In genomic region chr17:83313046-83313689, GRCm38 (mm10) we compare ENCODE assay signal across 10 mouse cellular contexts. TPM values are rescaled to one million over a fixed set of nuclear protein-coding genes. Genes with fewer than 3 reads are reported as not detected.
A peak's percentile ranks its signal among the peaks of the same experiment; 100 is the strongest.
DNase-seq lines count a peak whose midpoint lies in the region; ATAC-seq lines count a peak whose summit lies in the region.
"Had no signal": no experiment of that assay in that cellular context is flagged by ENCODE, and none has a peak within 500 bp of the region (broad histone marks: within the 10 kb centered on the region; RNA-seq: fewer than 3 reads in every experiment).

No protein-coding gene starts in this region.

- H3K36me3 ChIP-seq in heart, embryonic 12.5 days = no peaks in the 10 kb centered on the region
- no peaks in the 10 kb centered on the region for H3K36me3 ChIP-seq in midbrain, embryonic 11.5 days (ENCODE audit: control insufficient read depth, insufficient read depth, low read length)
- H3K36me3 ChIP-seq: midbrain, embryonic 15.5 days; neural tube, embryonic 12.5 days had no signal

- peak overlapping the region; percentile 61; the same call in 1 of the 2 replicates for H3K4me2 ChIP-seq in heart, embryonic 12.5 days
- H3K4me2 ChIP-seq in midbrain, embryonic 11.5 days = no peak overlapping the region

- ATAC-seq in heart, embryonic 12.5 days (ENCODE audit: insufficient number of reproducible peaks, low FRiP score) = no peak
- ATAC-seq in midbrain, embryonic 11.5 days (ENCODE audit: low FRiP score) = no peak

- intact Hi-C loops in heart, postnatal 25 days (cut with DNase I) = no loop called here

- H3K4me1 ChIP-seq in heart, embryonic 12.5 days (replicated peaks) = peaks cover 57% of the 10 kb centered on the region
- peaks cover 8% of the 10 kb centered on the region; the same call in 1 of the 2 replicates for H3K4me1 ChIP-seq in midbrain, embryonic 11.5 days (ENCODE audit: control insufficient read depth, insufficient read depth, low read length)

- no peak overlapping the region for H3K4me3 ChIP-seq in heart, embryonic 12.5 days
- H3K4me3 ChIP-seq in midbrain, embryonic 11.5 days (ENCODE audit: low read depth, low read length) = no peak overlapping the region
- H3K4me3 ChIP-seq: midbrain, embryonic 15.5 days; neural tube, embryonic 12.5 days had no signal

- H3K27me3 ChIP-seq in heart, embryonic 12.5 days (replicated peaks) = no peaks in the 10 kb centered on the region
- no peaks in the 10 kb centered on the region for H3K27me3 ChIP-seq in midbrain, embryonic 11.5 days (ENCODE audit: control insufficient read depth, insufficient read depth, low read length)
- H3K27me3 ChIP-seq: midbrain, embryonic 15.5 days; neural tube, embryonic 12.5 days had no signal

- no peaks in the 10 kb centered on the region for H3K9me3 ChIP-seq in heart, embryonic 12.5 days (replicated peaks)
- H3K9me3 ChIP-seq in midbrain, embryonic 11.5 days (ENCODE audit: control insufficient read depth, low read length) = no peaks in the 10 kb centered on the region
- H3K9me3 ChIP-seq: midbrain, embryonic 15.5 days; neural tube, embryonic 12.5 days had no signal

- DNase-seq in heart, postnatal 25 days (ENCODE audit: low spot score) = no peak
- DNase-seq in 3134 (ENCODE audit: extremely low read depth, insufficient read length, low spot score) (peak; percentile 21), ES-CJ7 (ENCODE audit: low read depth, low spot score) (peak; percentile 26)
- peak; percentile 9 for DNase-seq in fibroblast of lung, adult 2 months (ENCODE audit: low read depth)
- no peak for DNase-seq in midbrain, embryonic 11.5 days (ENCODE audit: low spot score, missing footprints)
- DNase-seq in right cerebral cortex, postnatal 25 days = no peak

- 0 out of 2 replicates have a peak overlapping the region, but pooled peaks have one; percentile 13 for H3K27ac ChIP-seq in heart, embryonic 12.5 days (ENCODE audit: poor library complexity, severe bottlenecking)
- H3K27ac ChIP-seq in midbrain, embryonic 11.5 days (ENCODE audit: low read depth, low read length) = no peak overlapping the region
- H3K27ac ChIP-seq: hindbrain, postnatal 0 days; midbrain, embryonic 15.5 days; neural tube, embryonic 12.5 days had no signal

- 30% methylated on average over 8 of the region's 8 CpGs for WGBS in heart, embryonic 12.5 days
- 48% methylated on average over 8 of the region's 8 CpGs for WGBS in midbrain, embryonic 11.5 days

- H3K9ac ChIP-seq in heart, embryonic 12.5 days = no peak overlapping the region
- H3K9ac ChIP-seq in midbrain, embryonic 11.5 days (ENCODE audit: low read length) = no peak overlapping the region
- H3K9ac ChIP-seq: midbrain, embryonic 15.5 days; neural tube, embryonic 12.5 days had no signal

RNA-seq across cellular contexts. Expression of gene Eml4, which starts 37.6 kb away (rescaled TPM):
- 27.6 and 32.4 TPM in 2 replicates for polyA plus RNA-seq in heart, embryonic 12.5 days (2016; fragmentation: Nextera tagmentation; extraction: Ambion mirVana)
- total RNA-seq in heart, postnatal 25 days (2021) = 1 to 10 TPM; 5.1 to 6.1 TPM
- 40.5 and 41.2 TPM in 2 replicates for polyA plus RNA-seq in midbrain, embryonic 11.5 days (2014; fragmentation: Nextera tagmentation; extraction: Ambion mirVana)

Comparison
In these comparisons a context has a peak if more than half of its experiments do, and no peak if none do; other contexts are left out.
1. DNase-seq: peak in 3134 (single experiment), ES-CJ7 (single experiment) and fibroblast of lung, adult 2 months (single experiment); none in heart, postnatal 25 days (single experiment), midbrain, embryonic 11.5 days (single experiment) and right cerebral cortex, postnatal 25 days (single experiment).